Mouse (Mus musculus) frontal cortex, postnatal 36 days (tissue): ENCODE measurements at regions not wholly inside any gene's neighbourhood (a gene's known extent, or its start where the extent isn't known, plus 50 kb on each side); places are given as distances from the start of the nearest gene placed in this dataset.

Experiments used
- DNase-seq, 2 experiments: peaks; one replicate each; pipeline ENCODE4 v3.0.0; 2022; ENCODE audit warnings: low spot score in 2 of 2

GRCm38 (mm10) chr8:87202639-87203160 lies 269.7 kb downstream of the Cbln1 start:
- no peak for DNase-seq

GRCm38 (mm10) chr8:87199461-87200131 lies 272.8 kb downstream of the Cbln1 start:
- DNase-seq = no peak

DNA sequence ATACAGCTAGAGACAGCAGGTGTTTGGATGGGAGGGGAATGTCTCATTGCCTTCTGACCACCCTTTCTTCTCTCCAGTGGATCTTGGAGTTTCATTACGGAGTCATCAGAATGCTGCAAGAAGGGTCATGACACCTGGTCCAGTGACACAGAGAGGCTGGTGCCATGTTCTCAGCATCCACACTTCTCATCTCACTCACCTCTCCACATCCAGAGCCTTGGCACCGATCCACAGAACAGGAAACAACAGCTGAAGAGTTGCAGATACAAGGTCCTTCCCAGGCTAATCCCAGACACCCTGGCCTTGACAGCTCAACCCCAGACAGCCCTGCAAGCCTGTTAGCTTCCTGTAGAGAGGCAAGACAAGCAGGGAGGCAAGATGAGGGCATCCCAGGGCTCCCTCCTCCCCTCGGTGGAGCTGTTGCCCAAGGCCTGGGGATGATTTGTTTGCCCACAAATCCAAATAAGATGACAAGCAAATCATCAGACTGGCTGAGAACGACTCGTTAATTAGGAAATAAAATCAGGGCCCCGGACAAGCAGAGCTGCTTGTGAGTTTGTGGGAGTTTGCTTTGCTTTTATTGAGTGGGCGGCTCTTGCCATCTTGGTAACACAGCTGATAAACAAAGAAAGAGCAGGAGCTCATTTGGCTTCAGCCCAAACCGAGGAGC lies 274.4 kb downstream of the Cbln1 start:
- no peak for DNase-seq

DNA sequence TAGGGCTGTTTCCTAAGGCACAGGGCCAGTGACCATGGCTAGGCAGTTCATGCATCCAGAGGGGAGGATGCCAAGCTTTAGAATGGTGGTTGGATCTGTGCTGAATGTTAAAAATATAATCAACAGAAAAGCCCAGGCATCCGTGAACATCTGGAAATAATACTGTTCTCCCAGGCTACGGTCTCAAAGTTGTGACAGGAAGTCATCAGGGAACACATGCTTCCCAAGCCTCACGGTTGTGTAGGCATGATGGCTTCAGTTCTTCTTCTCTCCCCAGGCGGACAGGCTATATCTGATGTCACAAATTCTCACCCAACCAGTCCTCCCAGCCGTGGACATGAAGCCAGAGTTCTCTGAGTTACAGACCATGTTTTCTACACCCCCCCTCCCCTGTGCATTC lies 275.4 kb downstream of the Cbln1 start:
- no peak for DNase-seq

GRCm38 (mm10) chr8:87196050-87196449 lies 276.4 kb downstream of the Cbln1 start:
- DNase-seq = no peak

- DNase-seq = no peak
Measured at GRCm38 (mm10) chr8:87189791-87190385, 282.5 kb downstream of the Cbln1 start.

DNA sequence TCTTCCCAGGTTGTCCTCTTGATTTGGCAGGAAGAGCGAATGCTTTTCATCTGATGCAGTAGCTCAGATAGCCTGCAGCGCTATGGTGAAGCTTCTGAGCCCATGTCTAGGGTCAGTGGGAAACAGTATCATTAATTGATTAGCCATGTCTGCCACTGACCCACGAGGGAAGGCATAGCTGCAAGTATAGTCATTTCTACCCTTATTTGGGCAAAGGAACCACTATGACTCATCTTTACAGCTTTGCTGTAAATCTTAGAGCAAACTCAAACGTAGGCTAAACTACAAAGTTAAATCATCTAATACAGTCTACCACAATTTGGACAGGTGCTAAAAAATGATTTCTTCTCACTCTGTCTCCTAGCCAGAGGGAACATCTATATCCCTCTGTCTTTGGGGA lies 289.5 kb downstream of the Cbln1 start:
- DNase-seq = no peak

GRCm38 (mm10) chr8:87178561-87178960 lies 293.5 kb upstream of the N4bp1 start:
- DNase-seq = no peak

- DNase-seq = no peak
Measured at GRCm38 (mm10) chr8:87177620-87178019, 292.6 kb upstream of the N4bp1 start.

GRCm38 (mm10) chr8:87175097-87175496 lies 290.0 kb upstream of the N4bp1 start:
- DNase-seq = peak in 1 of 2 experiments; percentile 14

GRCm38 (mm10) chr8:87173720-87174119 lies 288.7 kb upstream of the N4bp1 start:
- DNase-seq = no peak

DNA sequence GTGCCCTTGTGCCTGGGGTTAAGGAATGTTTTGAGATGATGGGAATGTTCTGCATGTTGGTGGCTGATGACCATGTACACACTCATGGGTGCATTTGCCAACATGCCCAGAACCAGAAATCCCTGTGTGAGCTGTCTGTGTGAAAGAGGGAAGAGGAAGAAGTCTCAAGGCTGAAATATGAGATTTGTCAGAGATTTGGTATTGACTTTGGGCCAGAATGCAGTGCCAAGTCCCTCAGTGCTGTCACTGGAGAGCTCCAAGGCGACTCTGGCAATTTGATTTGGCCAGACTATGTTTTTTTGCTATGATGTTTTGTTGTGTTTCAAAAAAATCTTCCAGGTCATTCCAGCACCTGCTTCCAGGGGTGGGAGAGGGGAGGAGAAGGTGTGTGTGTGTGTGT lies 281.7 kb upstream of the N4bp1 start:
- no peak for DNase-seq

GRCm38 (mm10) chr8:87160416-87160815 lies 275.4 kb upstream of the N4bp1 start:
- DNase-seq = no peak

DNA sequence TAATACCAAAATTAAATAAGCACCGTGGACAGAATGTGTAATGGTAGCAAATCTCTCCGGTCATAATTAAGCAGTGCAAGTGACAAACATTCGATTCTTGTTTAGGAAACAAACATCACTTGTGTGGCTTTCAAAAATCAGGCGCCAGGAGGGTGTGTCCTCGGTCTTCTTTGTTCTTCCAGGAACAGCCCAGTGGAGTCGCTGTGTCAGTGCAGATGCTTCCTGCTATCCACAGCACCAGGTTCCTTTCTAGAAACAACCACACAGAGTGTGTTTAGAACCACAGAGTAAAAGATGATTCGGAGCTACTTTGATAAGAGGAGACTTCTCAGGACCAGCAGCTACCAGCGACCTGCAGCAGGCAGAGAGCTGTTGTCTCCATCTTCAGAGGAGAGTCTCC lies 273.3 kb upstream of the N4bp1 start:
- DNase-seq = no peak

DNA sequence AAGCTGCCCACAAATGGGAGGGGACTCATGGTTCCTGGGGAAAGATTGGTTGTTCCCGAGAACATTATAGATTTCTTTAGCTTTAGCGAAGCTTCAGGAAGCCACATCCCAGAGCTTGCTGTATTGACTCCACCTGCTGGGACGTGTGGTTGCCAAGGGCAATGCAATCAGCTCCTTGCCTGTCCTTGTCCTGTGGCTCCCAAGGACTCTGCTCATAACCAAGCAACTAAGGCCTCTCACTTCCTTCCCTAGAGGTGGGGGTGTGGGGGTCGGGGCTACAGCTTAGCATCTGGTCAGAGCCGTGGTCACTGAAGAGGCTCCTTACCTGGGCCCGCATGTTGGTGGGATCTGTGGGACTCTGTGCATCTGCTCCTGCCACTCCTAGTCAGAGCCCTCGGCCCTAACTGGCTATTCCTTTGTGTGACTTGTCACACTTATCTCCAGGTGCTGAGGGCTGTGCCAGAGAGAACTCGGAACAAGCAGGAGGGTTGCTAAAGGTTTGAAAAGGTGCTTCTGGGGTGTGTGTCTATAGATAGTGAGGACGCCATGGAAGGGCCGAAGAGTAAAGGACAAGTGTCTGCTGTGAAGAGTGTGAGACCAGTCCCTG lies 270.9 kb upstream of the N4bp1 start:
- no peak for DNase-seq

DNA sequence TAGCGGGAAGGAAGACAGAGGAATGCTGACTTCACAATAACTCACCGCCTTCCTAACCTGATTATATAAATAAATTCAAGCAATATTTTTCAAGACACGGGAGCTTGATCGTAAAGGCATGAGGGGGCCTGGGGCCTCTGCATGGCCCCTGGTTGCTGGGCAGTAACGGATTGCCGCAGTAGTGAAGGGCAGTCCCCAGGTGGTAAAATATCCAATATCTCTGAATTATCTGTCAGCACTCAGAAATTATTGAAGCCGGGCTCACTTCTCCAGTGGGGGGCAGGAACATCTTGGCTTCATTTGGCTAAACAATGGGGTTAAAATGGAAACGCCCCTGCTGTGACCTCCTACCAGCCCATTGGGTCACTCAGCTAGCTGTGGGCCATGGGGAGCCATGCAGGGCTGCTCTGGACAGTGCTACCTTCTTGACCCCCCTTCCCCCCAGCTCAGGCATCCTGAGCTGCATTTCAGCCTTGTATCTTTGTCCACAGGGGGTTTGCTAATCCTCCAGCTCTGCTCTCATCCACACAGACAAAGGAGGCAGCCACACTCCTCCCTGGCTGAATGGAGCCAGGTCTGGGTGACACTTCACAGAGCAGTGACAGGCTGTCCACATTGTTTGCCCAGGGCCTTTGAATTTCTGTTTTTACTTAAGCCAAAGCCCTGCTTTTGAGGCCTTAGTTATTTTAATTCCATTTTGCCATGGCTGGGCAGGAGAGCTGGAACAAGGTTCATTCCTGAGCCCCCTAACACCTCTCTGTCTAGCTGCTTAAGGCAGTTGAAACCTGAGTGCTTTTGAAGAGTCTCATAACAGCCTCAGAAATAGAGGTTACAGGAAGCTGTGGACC lies 267.2 kb upstream of the N4bp1 start:
- no peak for DNase-seq

GRCm38 (mm10) chr8:87148853-87149252 lies 263.8 kb upstream of the N4bp1 start:
- no peak for DNase-seq

DNA sequence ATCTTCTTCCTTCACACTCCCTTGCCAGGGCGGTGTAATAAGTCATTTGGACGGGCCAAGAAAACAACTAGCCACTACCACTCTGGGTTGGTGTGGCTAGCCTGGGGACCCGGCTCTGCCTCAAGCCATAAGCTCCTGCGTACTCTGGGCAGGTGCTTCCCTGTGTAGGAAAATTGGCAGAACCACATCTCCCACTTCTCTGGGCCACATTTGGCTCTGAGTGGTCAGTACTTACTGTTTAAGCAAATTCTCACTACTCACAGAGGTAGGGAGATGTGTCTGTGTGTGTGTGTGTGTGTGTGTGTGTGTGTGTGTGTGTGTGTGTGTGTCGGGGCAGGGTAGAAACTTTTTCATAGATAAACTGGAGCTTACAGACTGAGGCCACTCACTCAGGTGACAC lies 262.6 kb upstream of the N4bp1 start:
- DNase-seq = no peak

DNA sequence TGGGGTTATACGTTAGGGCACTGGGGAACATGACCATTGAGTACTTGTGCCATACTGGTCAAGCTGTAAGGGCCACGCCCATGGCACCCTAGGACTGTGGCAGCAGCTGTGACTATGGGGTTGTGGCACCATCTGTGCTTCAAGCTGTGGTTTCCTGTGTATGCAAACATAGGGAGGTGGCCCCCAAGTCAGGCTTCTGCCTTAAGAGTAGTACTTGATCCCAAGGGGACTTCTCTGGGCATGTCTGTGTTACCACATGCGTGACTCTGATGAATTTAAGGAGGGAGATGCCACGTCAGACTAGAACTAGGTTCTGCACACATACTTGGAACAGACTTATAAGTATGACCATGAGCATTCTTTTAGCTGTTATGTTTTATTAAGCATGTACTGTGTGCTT lies 252.4 kb upstream of the N4bp1 start:
- no peak for DNase-seq

DNA sequence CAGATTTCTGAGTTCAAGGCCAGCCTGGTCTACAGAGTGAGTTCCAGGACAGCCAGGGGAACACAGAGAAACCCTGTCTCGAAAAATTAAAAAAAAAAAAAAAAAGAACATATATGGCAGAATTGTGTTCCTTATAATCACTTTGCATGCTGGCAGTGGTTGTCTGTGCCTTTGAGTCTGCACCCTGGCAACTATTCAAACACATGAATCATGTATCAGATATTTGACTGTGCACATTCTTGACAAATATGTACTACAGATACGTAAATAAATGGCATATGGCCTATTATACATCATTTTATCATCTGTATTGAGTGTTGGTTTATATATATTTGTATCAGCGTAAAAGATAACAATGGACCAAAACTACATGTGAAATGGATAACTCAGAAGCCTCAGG lies 246.7 kb upstream of the N4bp1 start:
- no peak for DNase-seq

GRCm38 (mm10) chr8:87130691-87131090 lies 245.6 kb upstream of the N4bp1 start:
- no peak for DNase-seq

GRCm38 (mm10) chr8:87128593-87128992 lies 243.5 kb upstream of the N4bp1 start:
- DNase-seq = peak; percentile 19 to 30
